Mouse (Mus musculus) neural tube, embryonic 14.5 days (tissue): ENCODE measurements around the gene 6330403K07Rik. TPM values are rescaled to one million over a fixed set of nuclear protein-coding genes. Genes with fewer than 3 reads are reported as not detected.

Experiments used
- ATAC-seq: fragments of 200-750 bp; cut with Nextera tagmentation; 2 replicates; pipeline ENCODE4 v1.8.0; 2017; ENCODE audit warnings: low read depth, mild to moderate bottlenecking, moderate TSS enrichment, moderate library complexity
- H3K27ac ChIP-seq: fragments of 300-500 bp; sonication (generic); 2 replicates; pipeline ENCODE4 v1.5.1; 2014; ENCODE audit warnings: low read depth, mild to moderate bottlenecking, control low read depth, low read length, moderate library complexity, mixed read lengths
- H3K27me3 ChIP-seq: fragments of 300-500 bp; sonication (generic); 2 replicates; pipeline ENCODE4 v1.6.1; 2014; ENCODE audit warnings: low read length; ENCODE audit not compliant: control insufficient read depth, insufficient read depth
- H3K36me3 ChIP-seq: fragments of 300-500 bp; sonication (generic); 2 replicates; pipeline ENCODE4 v1.6.1; 2014; ENCODE audit warnings: low read length, mixed read lengths; ENCODE audit not compliant: control insufficient read depth, insufficient read depth
- H3K4me1 ChIP-seq: fragments of 300-500 bp; sonication (generic); 2 replicates; pipeline ENCODE4 v1.6.1; 2014; ENCODE audit warnings: low read length; ENCODE audit not compliant: control insufficient read depth, insufficient read depth
- H3K4me2 ChIP-seq: fragments of 300-500 bp; sonication (generic); 2 replicates; pipeline ENCODE4 v1.6.1; 2014; ENCODE audit warnings: mild to moderate bottlenecking, low read depth, low read length, control low read depth
- H3K4me3 ChIP-seq: fragments of 300-500 bp; sonication (generic); 2 replicates; pipeline ENCODE4 v1.5.1; 2014; ENCODE audit warnings: low read depth, low read length, control low read depth, mixed read lengths
- H3K9ac ChIP-seq: fragments of 300-500 bp; sonication (generic); replicated peaks from 2 replicates; pipeline ENCODE4 v1.6.1; 2014; ENCODE audit warnings: low read depth, mild to moderate bottlenecking, control low read depth, low read length, mixed read lengths
- H3K9me3 ChIP-seq: fragments of 300-500 bp; sonication (generic); 2 replicates; pipeline ENCODE4 v1.6.1; 2016; ENCODE audit warnings: low read length; ENCODE audit not compliant: control insufficient read depth
- WGBS: fragments of 180-500 bp; shearing (Covaris S2); extraction: QIAGEN DNeasy Blood & Tissue Kit; methylation state at CpG from one replicate; pipeline ENCODE4 v1.1.7; 2014; 5-methylcytosine and 5-hydroxymethylcytosine counted together
- polyA plus RNA-seq: library from polyadenylated mRNA; unstranded; fragments of >200 nt; fragmentation: Nextera tagmentation; extraction: Ambion mirVana; gene quantifications from 2 replicates; pipeline ENCODE4 v1.2.1, GENCODE M21; 2014

Gene 6330403K07Rik
- polyA plus RNA-seq, 1 experiment from 2014 or later: 293 TPM

DNA sequence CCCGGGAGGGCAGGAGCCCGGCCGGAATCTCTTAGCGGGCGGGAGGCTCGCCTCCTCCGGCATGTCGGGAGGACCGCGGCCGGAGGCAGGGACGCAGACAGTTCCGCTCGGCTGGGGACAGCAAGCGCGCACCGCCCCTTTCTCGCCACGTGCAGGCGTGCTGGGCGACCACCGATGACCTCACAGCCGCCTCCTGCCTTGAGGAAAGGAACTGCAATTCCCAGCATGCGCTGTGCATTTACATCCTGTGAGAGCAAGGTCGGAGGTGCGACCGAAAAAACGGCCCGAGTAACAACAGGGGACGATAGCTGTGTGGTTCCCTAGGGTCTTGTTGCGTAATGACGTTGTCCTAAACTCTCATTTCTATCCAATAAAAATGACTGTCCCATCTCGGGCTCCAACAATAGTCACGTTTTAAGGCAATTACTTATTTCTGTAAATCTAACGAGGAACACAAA is 29.0 kb downstream of the 6330403K07Rik start, which contains the start of gene Dhx33:
TSS of gene Dhx33 (minus strand) at position 122 of the 458 bp plus-strand sequence.
- under 1% methylated on average over 35 of the region's 35 CpGs for WGBS
- H3K27ac ChIP-seq: peak within 1 kb of the TSS; percentile 57
- H3K4me3 ChIP-seq: peak within 1 kb of the TSS; percentile 81
- peaks cover 12% of the 10 kb centered on the region; the same call in 1 of the 2 replicates for H3K4me1 ChIP-seq
- H3K4me2 ChIP-seq: peak within 1 kb of the TSS; percentile 83
- no peaks in the 10 kb centered on the region for H3K27me3 ChIP-seq
- ATAC-seq: peak; percentile 98
- H3K36me3 ChIP-seq: peaks cover 7% of the 10 kb centered on the region
- peak within 1 kb of the TSS; percentile 65 for H3K9ac ChIP-seq
- no peaks in the 10 kb centered on the region for H3K9me3 ChIP-seq

DNA sequence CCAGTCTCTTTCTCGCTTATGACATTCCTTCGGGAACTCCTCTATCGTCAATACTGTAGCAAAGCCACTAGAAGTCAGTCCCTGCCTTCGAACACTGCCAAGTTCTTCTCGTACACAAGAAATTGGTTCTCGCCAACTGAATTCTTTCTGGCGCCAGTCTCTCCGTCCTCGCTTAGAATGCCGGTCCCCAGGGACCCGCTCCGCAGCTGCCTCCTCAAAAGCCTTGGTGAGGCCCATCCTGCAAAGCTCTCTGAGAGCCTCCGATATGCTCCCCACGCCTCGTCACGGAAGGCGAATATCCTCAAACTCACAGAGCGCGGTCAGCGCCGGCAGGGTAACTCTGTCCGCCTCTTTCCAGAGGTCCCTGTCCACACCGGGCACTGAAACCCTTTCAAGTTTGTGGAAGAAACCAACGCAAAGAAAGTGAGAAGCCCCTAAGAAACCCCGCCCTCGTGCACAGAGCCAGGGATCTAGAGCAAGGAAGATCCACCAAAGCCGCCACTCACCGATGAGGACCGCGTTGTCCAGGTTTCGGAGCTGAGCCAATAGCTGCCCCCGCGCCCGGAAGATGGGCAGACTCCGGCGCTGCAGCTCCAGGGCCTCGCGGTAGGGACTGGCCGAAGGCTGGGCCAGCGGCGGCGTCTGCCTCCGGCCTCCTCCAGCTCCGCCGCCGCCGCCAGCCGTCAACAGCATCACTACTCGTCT is 29.6 kb downstream of the 6330403K07Rik start:
- Histone ChIP-seq H3K9me3 (no peaks in the 10 kb centered on the region), H3K27me3 (no peaks in the 10 kb centered on the region), H3K36me3 (peaks cover 10% of the 10 kb centered on the region), H3K4me3 (peak overlapping the region; percentile 81), H3K27ac (peak overlapping the region; percentile 57), H3K9ac (peak overlapping the region; percentile 65), H3K4me2 (peak overlapping the region; percentile 83), H3K4me1 (peaks cover 12% of the 10 kb centered on the region; the same call in 1 of the 2 replicates)
- under 1% methylated on average over 49 of the region's 49 CpGs for WGBS
- peak; percentile 80 for ATAC-seq

DNA sequence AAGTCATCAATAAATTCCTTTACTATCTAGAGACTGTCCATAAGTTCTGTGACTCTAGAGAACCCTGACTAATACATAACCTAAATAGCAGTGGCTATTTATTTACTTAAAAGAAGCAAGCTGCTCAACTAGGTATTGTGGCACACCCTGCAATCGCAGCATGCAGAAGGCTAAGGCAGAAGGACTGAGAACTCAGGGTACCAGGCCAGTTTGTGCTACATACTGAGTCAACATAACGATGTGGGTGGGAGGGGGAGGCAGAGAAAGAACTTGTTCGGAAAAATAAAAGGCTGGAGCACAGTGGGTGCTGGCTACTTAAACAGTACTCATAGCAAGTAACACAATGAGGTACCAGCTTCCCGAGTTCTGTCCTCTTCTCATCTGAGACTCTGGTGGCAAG is 32.1 kb downstream of the 6330403K07Rik start:
- H3K4me2 ChIP-seq: no peak overlapping the region
- no peak overlapping the region for H3K27ac ChIP-seq
- H3K4me1 ChIP-seq: peaks cover 12% of the 10 kb centered on the region; the same call in 1 of the 2 replicates
- H3K4me3 ChIP-seq: no peak overlapping the region
- H3K36me3 ChIP-seq: peaks cover 20% of the 10 kb centered on the region; the same call in 1 of the 2 replicates
- 97% methylated on average over 4 of the region's 4 CpGs for WGBS
- no peak overlapping the region for H3K9ac ChIP-seq
- no peak for ATAC-seq
- H3K27me3 ChIP-seq: no peaks in the 10 kb centered on the region
- no peaks in the 10 kb centered on the region for H3K9me3 ChIP-seq

DNA sequence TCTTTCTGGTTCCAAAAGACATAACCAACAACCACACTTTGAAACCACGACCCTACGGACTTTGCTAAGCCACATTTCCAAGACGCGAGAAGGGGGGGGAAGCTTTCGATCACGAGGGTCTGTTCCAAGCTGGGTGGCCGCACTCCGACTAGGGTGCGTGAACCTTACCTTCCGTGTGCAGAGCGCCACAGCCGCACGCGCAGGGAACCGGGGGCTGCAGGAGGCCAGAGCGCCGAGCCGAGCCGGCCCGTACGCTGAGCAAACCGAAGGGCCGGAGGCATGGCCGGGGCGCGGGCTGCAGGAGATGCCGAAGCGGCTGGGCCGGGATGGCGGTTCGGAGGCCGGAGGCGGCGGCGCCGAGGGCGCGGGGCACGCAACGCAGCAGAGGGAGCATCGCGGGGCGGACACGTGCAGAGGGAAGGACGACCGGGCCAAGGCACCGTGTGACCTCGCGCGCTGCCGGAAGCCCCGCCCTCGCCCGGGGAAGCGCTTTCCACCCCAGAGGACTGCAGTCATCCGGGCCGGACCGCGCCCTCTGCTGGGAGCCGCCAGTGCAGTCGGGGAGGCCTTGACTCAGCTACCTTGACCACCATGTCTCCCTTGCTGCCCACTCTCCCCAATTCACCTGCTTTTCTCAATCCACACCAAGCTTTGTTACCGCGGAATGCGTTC is 50.6 kb downstream of the 6330403K07Rik start, which contains the start of gene C1qbp:
TSS of gene C1qbp (minus strand) at position 470 of the 672 bp plus-strand sequence.
- H3K4me1 ChIP-seq: peaks cover 2% of the 10 kb centered on the region; the same call in 1 of the 2 replicates
- peak within 1 kb of the TSS; percentile 82 for H3K9ac ChIP-seq
- peaks cover 47% of the 10 kb centered on the region for H3K36me3 ChIP-seq
- peak within 1 kb of the TSS; percentile 74 for H3K4me2 ChIP-seq
- peak within 1 kb of the TSS; percentile 99 for H3K4me3 ChIP-seq
- WGBS: 1% methylated on average over 60 of the region's 64 CpGs
- ATAC-seq: peak; percentile 96
- no peaks in the 10 kb centered on the region for H3K27me3 ChIP-seq
- H3K9me3 ChIP-seq: no peaks in the 10 kb centered on the region
- 0 out of 2 replicates have a peak within 1 kb of the TSS, but pooled peaks have one; percentile 34 for H3K27ac ChIP-seq

DNA sequence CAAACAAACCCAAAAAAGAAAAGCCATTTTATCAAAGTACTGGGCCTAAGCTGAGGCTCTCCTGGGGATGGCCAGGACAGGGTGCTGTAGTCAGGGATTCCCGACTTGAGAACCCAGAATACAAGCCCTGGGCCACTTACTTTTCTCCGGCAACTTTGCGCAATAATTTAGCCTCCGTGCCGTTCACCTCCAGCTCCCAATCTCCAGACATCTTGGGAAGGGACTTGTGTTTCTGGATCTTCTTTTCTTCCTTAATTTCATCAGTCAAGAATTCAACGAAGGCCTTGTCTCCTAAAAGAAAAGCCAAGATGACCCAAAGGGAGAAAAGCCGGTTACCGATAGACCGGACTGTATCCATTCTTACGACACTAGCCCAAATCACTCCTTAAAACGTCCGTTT is 51.3 kb downstream of the 6330403K07Rik start:
- peak overlapping the region; percentile 74 for H3K4me2 ChIP-seq
- ATAC-seq: no peak; the same call in 1 of the 2 replicates
- H3K9ac ChIP-seq: peak overlapping the region; percentile 82
- H3K36me3 ChIP-seq: peaks cover 49% of the 10 kb centered on the region
- peak overlapping the region; percentile 99 for H3K4me3 ChIP-seq
- no peaks in the 10 kb centered on the region for H3K27me3 ChIP-seq
- no peak overlapping the region for H3K27ac ChIP-seq
- no peaks in the 10 kb centered on the region for H3K9me3 ChIP-seq
- peaks cover 2% of the 10 kb centered on the region; the same call in 1 of the 2 replicates for H3K4me1 ChIP-seq
- WGBS: 11% methylated on average over 12 of the region's 12 CpGs

Other genes starting within 250 kb of the 6330403K07Rik start
- not detected in 2 replicates for gene Scimp, start 220.9 kb downstream of the 6330403K07Rik start, polyA plus RNA-seq
- gene Rabep1, start 188.7 kb downstream of the 6330403K07Rik start, polyA plus RNA-seq: 80.7 and 80.9 TPM in 2 replicates
- 130 and 131 TPM in 2 replicates for gene Nup88, start 63.5 kb downstream of the 6330403K07Rik start, polyA plus RNA-seq
- gene Rpain, start 63.3 kb downstream of the 6330403K07Rik start, polyA plus RNA-seq: 64.5 and 70.6 TPM in 2 replicates
- 173 and 177 TPM in 2 replicates for gene C1qbp, start 50.5 kb downstream of the 6330403K07Rik start, polyA plus RNA-seq
- 16.8 and 19.3 TPM in 2 replicates for gene Dhx33, start 29.1 kb downstream of the 6330403K07Rik start, polyA plus RNA-seq
- gene Mis12, start 13.9 kb downstream of the 6330403K07Rik start, polyA plus RNA-seq: 20.9 and 30.3 TPM in 2 replicates
- 28.6 and 34.1 TPM in 2 replicates for gene Derl2, start 13.7 kb downstream of the 6330403K07Rik start, polyA plus RNA-seq
- gene Nlrp1a, start 111.2 kb upstream of the 6330403K07Rik start, polyA plus RNA-seq: not detected in 2 replicates
- not detected in 2 replicates for gene Nlrp1b, start 197.2 kb upstream of the 6330403K07Rik start, polyA plus RNA-seq